Mouse (Mus musculus): ENCODE results near the gene Bub1.
A peak's percentile ranks its signal among the peaks of the same experiment; 100 is the strongest.

DNA sequence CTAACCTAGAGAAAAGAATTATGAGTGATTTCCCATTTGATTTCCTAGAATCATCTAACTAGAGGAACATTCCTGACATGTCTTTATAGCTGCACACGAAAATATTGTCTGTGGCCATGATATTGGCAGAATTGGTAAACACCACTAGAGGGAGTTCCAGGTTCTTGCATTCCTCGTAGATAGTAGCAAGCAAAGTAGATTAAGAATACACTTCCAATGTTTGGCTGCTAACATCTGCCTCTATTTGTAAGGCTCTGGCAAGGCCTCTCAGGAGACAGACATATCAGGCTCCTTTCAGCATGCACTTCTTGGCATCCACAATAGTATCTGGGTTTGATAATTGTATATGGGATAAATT, 1.1 kb upstream of the Bub1 start:
- TF ChIP-seq GATA1 (IDR thresholded peaks at IDR 0.05; ENCODE audit: borderline replicate concordance, low read length): no peak
- peak; percentile 14; the same call in 1 of the 2 replicates for TF ChIP-seq CTCF (IDR thresholded peaks at IDR 0.05; ENCODE audit: low read depth, low read length)

Data from G1E (cell line).